Mouse (Mus musculus) forebrain, embryonic 11.5 days (tissue): ENCODE results near the gene Foxp3. TPM values are rescaled to one million over a fixed set of nuclear protein-coding genes. Genes with fewer than 3 reads are reported as not detected.
A peak's percentile ranks its signal among the peaks of the same experiment; 100 is the strongest.

Experiments
- ATAC-seq: fragments of 200-750 bp; cut with Nextera tagmentation; replicated peaks from 2 replicates; pipeline ENCODE4 v1.8.0; 2017; ENCODE audit warnings: moderate TSS enrichment; ENCODE audit not compliant: low FRiP score
- DNase-seq: peaks from one replicate; pipeline ENCODE4 v3.0.0-alpha.2; 2017; ENCODE audit warnings: low spot score
- H3K27ac ChIP-seq: fragments of 300-500 bp; sonication (generic); 2 replicates; pipeline ENCODE4 v1.5.1; 2014; ENCODE audit warnings: low read depth, low read length
- H3K27me3 ChIP-seq: fragments of 300-500 bp; sonication (generic); 2 replicates; pipeline ENCODE4 v1.6.1; 2014; ENCODE audit warnings: mild to moderate bottlenecking, low read length, mixed read lengths; ENCODE audit not compliant: control insufficient read depth, insufficient read depth
- H3K36me3 ChIP-seq: fragments of 300-500 bp; sonication (generic); 2 replicates; pipeline ENCODE4 v1.6.1; 2014; ENCODE audit warnings: mild to moderate bottlenecking, low read length, moderate library complexity, mixed read lengths; ENCODE audit not compliant: control insufficient read depth, insufficient read depth
- H3K4me1 ChIP-seq: fragments of 300-500 bp; sonication (generic); replicated peaks from 2 replicates; pipeline ENCODE4 v1.6.1; 2014; ENCODE audit warnings: low read length, mixed read lengths; ENCODE audit not compliant: control insufficient read depth, insufficient read depth
- H3K4me2 ChIP-seq: fragments of 300-500 bp; sonication (generic); 2 replicates; pipeline ENCODE4 v1.6.1; 2014; ENCODE audit warnings: low read depth, mild to moderate bottlenecking, low read length, moderate library complexity, mixed read lengths; ENCODE audit not compliant: severe bottlenecking
- H3K4me3 ChIP-seq: fragments of 300-500 bp; sonication (generic); 2 replicates; pipeline ENCODE4 v1.5.1; 2014; ENCODE audit warnings: low read depth, low read length
- H3K9ac ChIP-seq: fragments of 300-500 bp; sonication (generic); 2 replicates; pipeline ENCODE4 v1.6.1; 2014; ENCODE audit warnings: low read length
- H3K9me3 ChIP-seq: fragments of 300-500 bp; sonication (generic); 2 replicates; pipeline ENCODE4 v1.6.1; 2016; ENCODE audit warnings: low read length, mixed read lengths; ENCODE audit not compliant: control insufficient read depth
- WGBS: fragments of 180-500 bp; shearing (Covaris S2); extraction: QIAGEN DNeasy Blood & Tissue Kit; methylation state at CpG from one replicate; pipeline ENCODE4 v1.1.7; 2014; 5-methylcytosine and 5-hydroxymethylcytosine counted together
- polyA plus RNA-seq: library from polyadenylated mRNA; unstranded; fragments of >200 nt; fragmentation: Nextera tagmentation; extraction: Ambion mirVana; gene quantifications from 2 replicates; pipeline ENCODE4 v1.2.1, GENCODE M21; 2014

Foxp3 gene
- polyA plus RNA-seq, result not detected in 2 replicates

DNA sequence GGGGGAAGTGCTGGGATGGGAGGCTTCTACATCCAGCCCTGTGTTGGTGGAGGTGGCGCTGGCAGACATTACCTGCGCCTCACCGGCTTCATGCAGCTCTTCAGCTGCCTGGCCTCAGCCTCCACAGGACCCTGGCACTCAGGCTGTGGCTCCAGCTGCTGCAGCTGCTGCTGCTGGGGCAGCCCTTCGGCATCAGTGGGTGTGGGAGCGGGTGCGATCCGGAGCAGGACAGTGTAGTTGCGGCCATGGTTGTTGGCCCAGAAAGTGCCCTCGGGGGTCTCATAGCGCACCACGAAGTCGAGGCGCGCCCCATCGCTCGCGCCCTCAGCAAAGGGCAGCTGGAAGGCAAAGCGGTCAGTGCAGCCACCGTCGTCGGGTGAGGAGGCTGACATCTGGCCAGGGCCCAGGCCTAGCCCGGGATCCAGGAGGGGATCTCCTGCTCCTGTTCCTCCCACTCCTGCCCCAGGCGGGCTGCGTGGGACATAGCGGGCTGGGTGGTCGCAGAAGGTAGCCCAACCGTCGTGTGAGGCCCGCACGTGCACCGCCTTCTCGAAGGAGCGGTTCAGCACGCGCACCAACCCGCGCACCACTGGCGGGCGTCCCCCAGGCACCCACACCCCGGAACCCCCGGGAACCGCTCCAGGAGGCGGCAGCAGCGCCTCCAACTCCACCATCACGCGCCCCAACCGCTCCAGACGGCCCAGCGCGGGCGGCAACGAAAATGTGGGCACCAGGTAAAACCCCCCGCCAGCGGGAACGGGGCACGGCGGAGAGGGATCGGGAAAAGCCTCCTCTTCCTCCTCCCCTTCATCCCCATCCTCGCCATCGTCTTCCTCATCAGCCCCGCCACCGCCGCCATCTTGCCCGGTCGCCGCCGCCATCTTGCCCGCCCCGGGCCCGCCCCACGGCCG lies at the start of gene Foxp3:
TSS of gene Foxp3 (plus strand) at position 469 of the 911 bp plus-strand sequence.
- Histone ChIP-seq H3K36me3 (no peaks in the 10 kb centered on the region), H3K4me2 (peak within 1 kb of the TSS; percentile 58), H3K27me3 (no peaks in the 10 kb centered on the region), H3K9me3 (no peaks in the 10 kb centered on the region), H3K9ac (peak within 1 kb of the TSS; percentile 77), H3K4me3 (peak within 1 kb of the TSS; percentile 53), H3K4me1 (peaks cover 5% of the 10 kb centered on the region), H3K27ac (peak within 1 kb of the TSS; percentile 68)
- peak; percentile 28 for ATAC-seq
- DNase-seq, result peak; percentile 55
- WGBS, result 32% methylated on average over 67 of the region's 72 CpGs

DNA sequence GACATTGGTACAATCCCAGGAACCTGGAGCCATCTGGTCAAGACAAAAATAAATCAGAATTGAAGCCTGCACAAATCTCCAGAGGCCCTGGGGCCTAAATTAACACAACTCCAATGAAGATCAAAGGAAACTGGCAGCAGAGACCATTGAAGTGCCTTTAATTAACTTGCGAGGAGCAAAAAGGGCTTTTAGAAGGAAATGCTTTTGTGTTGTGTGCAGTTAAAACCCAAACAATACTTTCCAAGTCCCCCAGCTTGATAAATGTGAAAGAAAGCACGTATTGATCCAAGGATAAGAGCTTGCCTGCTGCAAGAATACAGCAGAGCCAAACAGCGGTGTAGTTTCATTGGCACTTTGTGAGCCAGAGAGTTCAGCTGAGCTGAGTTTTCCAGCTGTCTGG lies 48.5 kb upstream of the Foxp3 start:
- no peak for DNase-seq
- WGBS, result 23% methylated on average over 3 of the region's 3 CpGs
- H3K4me3 ChIP-seq, result no peak overlapping the region
- no peaks in the 10 kb centered on the region for H3K36me3 ChIP-seq
- no peak overlapping the region for H3K4me2 ChIP-seq
- no peak overlapping the region for H3K9ac ChIP-seq
- ATAC-seq, result no peak; the same call in 1 of the 2 replicates
- H3K4me1 ChIP-seq, result no peaks in the 10 kb centered on the region
- H3K27me3 ChIP-seq, result no peaks in the 10 kb centered on the region
- peak overlapping the region; percentile 42; the same call in 1 of the 2 replicates for H3K27ac ChIP-seq
- H3K9me3 ChIP-seq, result no peaks in the 10 kb centered on the region

DNA sequence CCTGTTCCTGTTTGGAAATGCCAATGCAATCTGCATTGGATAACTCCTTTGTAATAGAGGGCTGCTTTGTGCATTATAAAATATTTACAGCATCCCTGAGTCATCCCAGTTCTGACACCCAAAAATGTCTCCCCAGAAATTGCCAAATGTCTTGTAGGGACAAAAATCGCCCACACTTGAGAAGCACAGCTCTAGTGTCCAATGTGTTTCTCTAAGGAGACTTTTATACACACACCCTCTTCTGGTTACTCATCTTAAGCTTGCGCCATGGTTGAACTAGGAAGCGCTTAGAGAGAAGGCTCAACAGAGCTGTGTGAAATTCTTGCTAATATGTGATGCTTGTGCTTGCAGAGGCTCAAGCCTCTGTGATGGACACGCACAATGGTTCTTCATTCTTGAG lies 20.0 kb upstream of the Foxp3 start:
- Histone ChIP-seq H3K9me3 (no peaks in the 10 kb centered on the region), H3K4me3 (no peak overlapping the region), H3K36me3 (no peaks in the 10 kb centered on the region), H3K27ac (no peak overlapping the region), H3K27me3 (no peaks in the 10 kb centered on the region), H3K9ac (no peak overlapping the region), H3K4me2 (no peak overlapping the region), H3K4me1 (no peaks in the 10 kb centered on the region)
- DNase-seq (no peak), ATAC-seq (no peak)
- WGBS, result 90% methylated on average over 4 of the region's 4 CpGs

DNA sequence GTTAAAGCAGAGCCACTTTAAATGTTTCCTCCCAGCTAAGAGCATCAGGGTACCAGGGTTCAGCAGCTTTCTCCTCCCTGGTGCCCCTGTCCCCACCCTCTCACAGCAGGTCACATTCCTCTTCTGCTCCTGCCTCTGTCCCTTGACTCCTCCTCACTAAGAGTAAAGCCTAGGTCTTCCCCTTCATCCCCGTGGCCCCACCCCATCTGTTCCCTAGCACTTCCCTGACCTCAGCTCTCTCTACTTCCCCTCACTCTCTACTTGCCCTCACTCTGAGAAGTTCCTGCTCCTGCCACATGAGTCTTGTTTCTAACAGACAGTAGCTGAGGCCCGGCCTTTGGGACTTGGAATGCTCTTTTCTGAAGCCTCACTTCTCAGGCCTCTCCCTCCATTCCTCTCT lies 10.4 kb upstream of the Foxp3 start:
- H3K36me3 ChIP-seq, result no peaks in the 10 kb centered on the region
- WGBS, result 19% methylated on average over 2 of the region's 2 CpGs
- no peak overlapping the region for H3K4me3 ChIP-seq
- no peaks in the 10 kb centered on the region for H3K27me3 ChIP-seq
- H3K4me1 ChIP-seq, result no peaks in the 10 kb centered on the region
- H3K9ac ChIP-seq, result no peak overlapping the region
- H3K4me2 ChIP-seq, result no peak overlapping the region
- DNase-seq (no peak), ATAC-seq (no peak)
- no peaks in the 10 kb centered on the region for H3K9me3 ChIP-seq
- no peak overlapping the region for H3K27ac ChIP-seq

DNA sequence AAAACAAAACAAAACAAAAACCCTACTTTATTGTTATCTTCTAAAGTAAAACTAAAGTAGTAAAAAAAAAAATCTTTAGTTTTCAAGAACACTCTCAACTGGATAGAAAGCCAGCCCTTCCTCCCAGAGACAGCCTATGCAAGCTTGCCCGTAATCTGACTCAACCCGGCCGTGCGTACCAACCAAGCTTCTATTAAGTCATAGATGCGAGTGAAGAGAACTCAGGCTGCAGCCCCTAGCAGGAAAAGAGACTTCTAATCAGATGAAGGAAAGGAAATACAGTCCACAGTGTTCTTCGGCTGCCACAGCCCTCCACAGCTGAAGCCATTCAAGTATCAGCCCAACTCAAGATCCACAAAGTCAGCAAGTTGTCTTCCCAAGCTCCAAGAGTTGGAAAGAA lies 7.1 kb upstream of the Foxp3 start:
- WGBS, result 88% methylated on average over 6 of the region's 6 CpGs
- Histone ChIP-seq H3K27me3 (no peaks in the 10 kb centered on the region), H3K4me2 (no peak overlapping the region), H3K4me1 (no peaks in the 10 kb centered on the region), H3K4me3 (no peak overlapping the region), H3K9me3 (no peaks in the 10 kb centered on the region), H3K9ac (no peak overlapping the region), H3K27ac (no peak overlapping the region), H3K36me3 (no peaks in the 10 kb centered on the region)
- DNase-seq (no peak), ATAC-seq (no peak)

DNA sequence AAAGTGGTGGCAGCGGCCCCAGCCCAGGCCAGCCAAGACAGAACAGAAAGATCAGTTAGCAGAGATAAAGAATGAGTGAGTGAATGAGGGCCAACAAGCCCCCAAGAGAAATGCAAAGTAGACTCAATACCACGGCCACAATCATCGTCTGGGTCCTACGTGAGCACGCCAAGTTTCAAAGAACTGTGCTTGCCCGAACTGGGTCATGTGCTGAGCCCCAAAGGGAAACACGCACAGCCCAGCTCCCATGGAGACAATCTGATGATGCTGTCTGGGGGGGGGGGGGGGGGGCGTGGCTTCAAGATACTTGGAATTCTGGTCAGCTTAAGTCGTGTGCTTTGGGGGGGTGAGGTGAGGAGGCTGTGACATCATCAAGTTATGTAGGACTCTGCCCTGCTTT lies 6.0 kb upstream of the Foxp3 start:
- Histone ChIP-seq H3K27me3 (no peaks in the 10 kb centered on the region), H3K36me3 (no peaks in the 10 kb centered on the region), H3K9me3 (no peaks in the 10 kb centered on the region), H3K4me3 (no peak overlapping the region), H3K9ac (no peak overlapping the region), H3K27ac (no peak overlapping the region), H3K4me2 (no peak overlapping the region), H3K4me1 (no peaks in the 10 kb centered on the region; the same call in 1 of the 2 replicates)
- WGBS, result 81% methylated on average over 9 of the region's 9 CpGs
- DNase-seq, result no peak
- no peak for ATAC-seq

DNA sequence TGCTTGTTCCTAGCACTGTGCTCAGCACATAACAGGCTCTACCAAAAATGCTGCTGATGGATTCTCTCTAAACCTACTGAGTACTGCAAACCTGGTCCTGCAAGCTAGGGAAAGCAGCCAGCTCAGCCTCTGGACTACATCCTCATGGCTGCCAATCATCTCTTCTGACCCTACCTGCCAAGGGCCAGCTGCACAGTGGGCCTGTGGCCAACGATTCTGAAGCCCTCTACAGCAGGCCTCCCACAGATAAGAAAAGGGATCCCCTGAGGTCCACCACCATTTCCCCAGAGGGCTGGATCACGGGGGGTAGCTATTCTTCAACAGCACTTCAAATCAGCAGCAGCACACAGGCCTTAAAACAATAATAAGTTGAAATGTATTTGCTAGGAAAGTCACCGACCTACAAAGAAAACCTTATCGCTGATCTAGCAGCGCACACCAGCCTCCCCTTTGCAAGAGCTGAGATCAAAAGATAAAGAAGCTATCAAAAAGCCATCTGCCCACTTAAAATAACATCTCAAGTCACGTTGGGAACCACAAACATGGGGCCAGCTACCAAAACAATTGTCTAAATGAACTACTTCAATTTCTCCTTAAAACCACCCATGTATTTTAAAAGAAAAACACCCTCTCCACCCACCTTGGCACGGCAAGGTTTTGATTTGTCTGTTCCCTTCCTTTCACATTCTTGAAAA lies 2.8 kb upstream of the Foxp3 start:
- H3K27ac ChIP-seq, result no peak overlapping the region
- 70% methylated on average over 7 of the region's 7 CpGs for WGBS
- H3K27me3 ChIP-seq, result no peaks in the 10 kb centered on the region
- H3K9ac ChIP-seq, result no peak overlapping the region
- no peak overlapping the region for H3K4me3 ChIP-seq
- ATAC-seq, result no peak
- no peak for DNase-seq
- no peak overlapping the region for H3K4me2 ChIP-seq
- H3K4me1 ChIP-seq, result peaks cover 5% of the 10 kb centered on the region
- H3K36me3 ChIP-seq, result no peaks in the 10 kb centered on the region
- H3K9me3 ChIP-seq, result no peaks in the 10 kb centered on the region

DNA sequence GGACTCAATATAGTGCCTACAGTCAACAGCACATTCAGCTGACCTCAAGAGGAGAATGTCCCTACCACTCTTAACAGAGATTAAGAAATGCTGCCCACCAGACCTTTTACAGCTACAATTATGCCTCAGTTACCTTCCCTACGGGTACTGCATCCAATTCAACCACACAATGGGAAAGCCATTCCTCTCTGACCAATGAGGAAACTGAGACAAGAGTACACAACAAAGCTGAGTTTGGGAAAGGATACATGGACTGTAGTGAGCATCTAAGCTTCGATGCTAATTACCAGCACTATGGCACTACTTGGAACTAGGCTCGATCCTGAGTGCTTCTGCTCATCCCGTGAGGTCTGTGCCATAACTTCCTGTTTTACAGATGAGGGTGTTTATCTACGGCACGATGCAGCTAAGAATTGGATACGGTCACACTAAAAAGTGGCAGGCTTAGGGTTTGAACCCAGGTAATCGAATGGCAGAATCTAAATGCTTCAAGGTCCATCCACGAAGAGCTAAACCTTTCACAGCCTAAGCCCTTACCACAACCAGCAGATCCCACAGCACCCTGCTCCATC lies 1.8 kb upstream of the Foxp3 start:
- WGBS, result 93% methylated on average over 9 of the region's 9 CpGs
- Histone ChIP-seq H3K27ac (no peak overlapping the region), H3K36me3 (no peaks in the 10 kb centered on the region), H3K27me3 (no peaks in the 10 kb centered on the region), H3K4me3 (no peak overlapping the region), H3K4me2 (no peak overlapping the region), H3K9me3 (no peaks in the 10 kb centered on the region), H3K4me1 (peaks cover 5% of the 10 kb centered on the region), H3K9ac (no peak overlapping the region)
- DNase-seq (no peak), ATAC-seq (no peak)
